Mouse (Mus musculus) monocyte, adult 5-6 weeks (primary cell): ENCODE data around the gene Ppp1r12b. TPM values are rescaled to one million over a fixed set of nuclear protein-coding genes. Genes with fewer than 3 reads are reported as not detected.
A peak's percentile ranks its signal among the peaks of the same experiment; 100 is the strongest.
"Not testable (repeated sequence)": the region's sequence is repeated elsewhere in the genome, so short reads cannot be mapped to it uniquely, and the experiment has no call there.

Experiments used
- ATAC-seq: fragments of 153-309, 156-312 bp; replicated peaks from 2 replicates; pipeline ENCODE4 v1.8.0; 2017; ENCODE audit warnings: mild to moderate bottlenecking; ENCODE audit not compliant: low TSS enrichment, insufficient number of reproducible peaks, severe bottlenecking, poor library complexity, low FRiP score
- total RNA-seq: library from RNA; stranded (forward); fragments of 200-1000, 200-491, 200-594 nt; gene quantifications from 3 replicates; pipeline ENCODE4 v1.2.3, GENCODE M21; 2017

The Ppp1r12b gene
- total RNA-seq, 1 experiment from 2014 or later = 4.5 TPM

DNA sequence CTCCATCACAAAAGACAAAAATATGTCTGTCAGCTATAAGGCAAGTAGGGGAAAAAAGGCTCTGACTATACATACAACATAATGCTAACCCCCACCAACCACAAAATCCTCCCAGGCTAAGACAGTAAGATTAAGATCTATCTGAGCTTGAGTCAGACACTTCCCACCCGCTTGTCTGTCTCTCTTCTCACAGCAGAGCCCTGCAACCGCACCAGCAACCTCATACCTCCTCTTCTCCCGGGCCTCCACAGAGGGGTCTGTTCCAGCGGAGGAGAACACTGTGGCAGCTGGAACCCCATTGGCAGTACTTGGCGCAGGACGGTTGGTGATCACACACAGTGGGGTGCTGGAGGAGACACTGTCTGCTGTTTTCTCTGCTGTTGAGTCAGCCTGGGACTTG is 90.2 kb downstream of the Ppp1r12b start:
- no peak for ATAC-seq

DNA sequence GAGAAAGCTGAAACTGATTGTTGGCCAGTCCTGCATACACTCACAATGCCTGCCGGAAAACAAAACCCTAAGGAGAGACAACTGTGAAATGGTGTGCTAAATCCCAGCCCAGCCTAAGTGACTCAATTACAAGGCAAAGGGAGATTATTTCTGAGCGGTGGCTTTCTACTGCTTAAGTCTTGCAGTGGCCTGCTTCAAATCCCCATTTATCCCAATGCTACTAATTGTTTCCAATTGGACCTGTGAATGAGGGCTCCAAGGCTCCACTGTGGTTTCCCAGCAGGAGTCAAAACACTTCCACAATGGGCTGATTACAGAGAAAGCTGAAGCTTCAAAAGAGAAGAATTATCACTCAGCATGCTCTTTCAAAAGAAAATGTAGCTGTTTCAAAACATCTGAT is 95.2 kb downstream of the Ppp1r12b start:
- ATAC-seq = no peak

DNA sequence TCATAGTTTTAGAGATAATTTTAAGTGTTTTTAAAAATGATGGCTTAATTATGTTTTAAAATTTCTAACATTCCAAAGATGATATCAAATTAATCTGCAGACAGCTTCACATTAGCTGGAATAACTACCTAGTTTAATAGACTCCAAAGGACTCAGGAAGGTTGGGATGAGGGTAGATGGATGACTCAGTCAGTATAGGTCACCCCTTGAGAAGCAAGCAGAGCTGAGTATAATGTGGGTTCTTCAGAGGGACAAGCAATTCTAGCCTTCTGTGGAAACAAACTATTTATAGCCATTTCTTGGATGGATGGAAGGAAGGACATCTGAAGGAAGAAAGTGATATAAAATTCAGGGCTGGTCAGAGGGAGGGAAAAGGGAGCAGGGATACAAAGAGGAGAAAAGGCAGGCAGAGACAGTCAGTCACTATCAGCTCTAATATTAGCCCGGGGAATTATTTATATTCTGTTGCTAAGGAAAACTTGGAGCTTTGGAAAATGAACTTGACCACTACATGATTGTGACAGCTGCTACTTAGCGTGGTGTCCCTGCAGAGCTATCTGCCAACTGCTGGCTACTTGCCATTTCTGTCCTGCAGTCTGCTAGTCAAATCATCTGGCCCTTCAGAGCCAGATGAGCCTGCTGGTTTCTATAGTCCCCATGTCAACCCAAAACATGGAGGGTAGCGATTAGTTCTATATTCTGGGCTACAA is 97.2 kb downstream of the Ppp1r12b start:
- no peak for ATAC-seq

DNA sequence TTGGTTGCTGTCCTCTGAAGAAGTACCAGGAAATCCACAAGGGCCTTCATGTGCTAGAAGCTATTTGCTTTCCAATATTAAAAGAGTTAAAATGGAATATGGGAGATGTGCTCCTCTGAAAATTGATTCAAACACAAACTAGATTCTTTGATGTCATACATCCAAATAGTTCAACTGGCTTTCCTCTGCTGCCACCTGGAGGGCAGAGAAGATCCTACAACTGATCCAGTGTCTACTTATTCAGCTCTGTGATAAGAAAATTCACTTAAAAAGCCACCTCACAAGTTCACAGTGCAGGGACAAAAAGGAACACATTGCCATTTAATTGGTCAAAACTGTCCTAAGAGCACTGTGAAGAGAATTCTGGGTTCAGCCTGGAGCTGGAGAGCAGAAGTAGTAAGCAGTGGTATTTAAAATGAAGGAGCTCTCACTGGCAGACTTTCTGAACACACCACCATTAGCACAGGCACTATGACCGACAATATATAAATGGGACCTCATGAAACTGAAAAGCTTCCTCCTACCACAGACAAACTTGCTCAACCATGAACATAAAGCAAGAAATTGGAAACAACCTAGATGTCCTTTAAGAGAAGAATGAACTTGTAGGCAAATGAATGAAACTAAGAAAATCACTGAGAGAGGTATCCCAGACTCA is 101.3 kb downstream of the Ppp1r12b start:
- ATAC-seq = 0 out of 2 replicates have a peak, but pooled peaks have one; percentile 44

DNA sequence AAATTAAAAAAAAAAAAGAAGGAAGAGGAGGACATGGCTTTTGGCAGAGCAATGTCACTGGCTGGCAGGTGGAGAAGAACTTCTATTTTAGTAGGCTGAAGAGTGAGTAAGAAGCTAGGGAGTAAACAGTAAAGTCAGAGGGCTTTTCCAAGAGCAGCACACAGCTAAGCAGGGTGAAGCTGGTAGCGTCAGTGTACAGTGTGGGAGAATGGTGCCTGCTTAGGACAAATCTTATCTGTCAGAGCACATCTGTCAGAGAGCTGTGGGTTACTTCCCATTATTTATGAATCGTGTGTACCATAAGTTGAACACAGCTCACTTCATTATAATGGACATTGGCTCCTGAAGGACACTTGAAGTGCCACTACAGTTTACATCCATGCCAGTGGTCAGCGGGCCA is 102.9 kb downstream of the Ppp1r12b start:
- no peak for ATAC-seq

DNA sequence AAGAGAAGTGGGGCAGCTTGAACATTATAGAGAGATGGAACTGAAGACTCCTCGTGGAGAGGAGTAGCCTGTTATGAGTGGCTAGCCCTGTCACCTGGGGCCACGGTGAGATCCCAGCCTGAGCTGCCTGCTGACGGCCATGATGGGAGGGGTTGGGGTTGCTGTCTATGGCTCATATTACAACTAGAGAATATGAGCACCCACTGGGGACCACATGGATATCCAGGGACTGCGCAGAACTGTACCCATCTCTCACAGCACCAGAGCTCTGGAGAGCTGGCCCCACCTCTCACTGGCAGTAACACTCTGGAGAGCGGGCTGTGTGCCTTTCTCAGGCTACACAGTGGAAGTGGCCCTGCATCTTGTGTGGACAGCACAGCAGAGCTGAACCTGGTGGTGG is 104.5 kb downstream of the Ppp1r12b start:
- no peak for ATAC-seq

DNA sequence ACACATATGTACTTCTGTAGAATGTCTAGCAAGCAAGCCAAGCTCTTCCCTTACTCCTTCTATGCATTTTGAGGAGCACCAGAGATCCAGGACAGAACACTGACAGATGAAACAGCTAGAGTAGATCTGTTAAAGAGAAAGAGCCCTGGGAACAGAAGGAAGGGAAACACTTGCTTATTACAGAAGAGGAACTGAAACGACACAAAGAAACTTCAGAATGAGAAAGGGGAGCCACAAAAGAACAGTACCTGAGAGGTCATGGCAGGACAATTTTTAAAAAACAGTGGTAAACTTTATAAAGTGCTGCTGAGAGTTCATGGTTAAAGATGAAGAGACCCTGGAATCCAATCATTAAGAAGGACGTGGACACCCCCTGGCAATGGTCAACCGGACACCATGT is 105.4 kb downstream of the Ppp1r12b start:
- ATAC-seq = no peak

DNA sequence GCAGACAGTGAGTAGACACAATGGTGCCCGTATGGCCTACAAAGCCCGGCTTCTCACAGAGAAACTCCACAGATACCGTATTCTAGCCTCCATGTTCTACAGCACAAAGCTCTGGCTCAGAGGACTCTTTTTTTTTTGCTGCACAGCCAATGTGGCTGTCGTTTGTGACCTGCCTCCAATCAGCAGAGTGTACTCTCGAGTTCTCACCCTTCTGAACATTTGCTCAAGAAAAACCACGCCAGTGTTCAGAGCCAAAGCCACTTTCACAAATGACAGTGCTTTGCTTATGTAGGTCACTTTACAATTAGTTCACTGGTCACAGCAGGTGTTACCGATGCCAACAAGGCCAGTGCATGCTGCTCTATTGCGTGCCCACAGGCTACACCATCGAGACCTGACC is 107.9 kb downstream of the Ppp1r12b start:
- no peak for ATAC-seq

DNA sequence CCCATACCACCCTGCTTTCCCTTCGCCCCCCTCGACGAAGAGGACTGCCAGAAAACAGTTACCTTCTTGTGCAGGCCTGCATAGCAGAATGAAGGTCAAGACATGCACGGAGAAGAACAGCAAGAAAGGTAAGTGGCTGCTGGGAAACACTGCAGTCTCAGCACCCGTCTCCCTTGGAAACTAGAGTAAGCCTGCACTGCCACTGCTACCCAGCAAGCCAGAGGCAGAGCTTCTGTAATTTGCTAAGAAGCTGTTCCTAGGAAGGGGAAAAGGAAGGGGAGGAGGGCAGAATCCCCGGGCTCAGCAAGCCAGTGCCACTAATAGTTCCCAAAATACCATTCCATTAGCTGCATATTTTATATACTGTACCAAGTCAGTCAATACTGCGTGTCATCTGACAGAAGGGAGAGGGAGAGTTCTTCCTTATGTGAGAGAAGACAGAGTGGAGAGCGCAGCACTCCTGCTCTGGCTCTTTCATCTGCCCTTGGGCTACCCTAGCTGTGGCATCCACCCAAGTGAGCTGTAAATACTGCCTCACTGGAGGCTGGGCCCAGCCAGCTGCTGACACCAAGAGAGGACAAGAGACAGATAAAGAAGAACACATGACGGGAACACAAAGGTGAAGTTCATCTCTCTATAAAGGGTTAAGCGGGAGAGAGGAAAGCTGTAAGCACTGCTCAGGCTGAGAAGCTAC is 109.3 kb downstream of the Ppp1r12b start:
- no peak for ATAC-seq

DNA sequence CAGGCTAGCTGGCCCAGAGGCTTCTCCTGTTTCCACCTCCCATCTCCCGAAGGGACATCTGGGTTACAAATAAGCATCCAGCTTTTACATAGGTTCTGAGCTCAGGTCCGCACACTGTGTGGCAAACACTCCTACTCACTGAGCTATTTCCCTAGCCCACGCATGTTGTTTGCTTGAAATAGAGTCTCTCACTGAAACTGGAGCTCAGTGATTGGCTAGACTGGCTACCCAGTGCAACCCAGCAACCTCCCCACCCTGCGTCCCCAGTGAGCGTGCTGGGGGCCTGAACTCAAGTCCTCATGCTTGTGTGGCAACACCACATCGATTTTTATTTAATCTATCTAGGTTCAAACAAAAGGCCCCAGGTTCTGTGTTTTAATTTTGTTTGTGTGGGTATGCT is 112.4 kb downstream of the Ppp1r12b start:
- no peak for ATAC-seq

DNA sequence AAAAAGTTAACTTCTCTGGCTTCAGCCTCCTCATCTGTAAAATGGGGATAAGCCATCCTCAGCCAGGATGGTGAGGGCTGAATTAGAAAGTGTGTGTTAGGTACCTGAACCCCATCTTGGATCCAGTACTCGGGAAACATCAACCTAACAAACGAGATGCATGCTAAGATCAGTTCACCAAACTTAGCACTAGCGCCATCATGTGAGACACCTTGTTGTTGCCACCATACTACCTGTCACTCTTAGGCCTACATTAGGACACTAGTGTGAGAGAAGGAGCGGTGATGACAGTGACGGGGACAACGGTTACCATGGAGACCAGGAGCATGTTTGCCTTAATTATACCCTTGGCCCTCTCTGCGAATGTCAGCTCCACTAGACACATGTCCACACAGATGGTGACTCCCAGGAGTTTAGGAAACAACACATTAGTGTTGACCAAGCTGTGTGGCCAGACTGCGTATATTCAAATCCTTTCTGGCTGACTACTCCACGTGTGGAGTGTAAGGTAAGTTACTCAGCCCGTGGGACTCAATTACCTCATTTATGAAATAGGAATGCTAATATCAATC is 118.7 kb downstream of the Ppp1r12b start:
- ATAC-seq = 0 out of 2 replicates have a peak, but pooled peaks have one; percentile 22

DNA sequence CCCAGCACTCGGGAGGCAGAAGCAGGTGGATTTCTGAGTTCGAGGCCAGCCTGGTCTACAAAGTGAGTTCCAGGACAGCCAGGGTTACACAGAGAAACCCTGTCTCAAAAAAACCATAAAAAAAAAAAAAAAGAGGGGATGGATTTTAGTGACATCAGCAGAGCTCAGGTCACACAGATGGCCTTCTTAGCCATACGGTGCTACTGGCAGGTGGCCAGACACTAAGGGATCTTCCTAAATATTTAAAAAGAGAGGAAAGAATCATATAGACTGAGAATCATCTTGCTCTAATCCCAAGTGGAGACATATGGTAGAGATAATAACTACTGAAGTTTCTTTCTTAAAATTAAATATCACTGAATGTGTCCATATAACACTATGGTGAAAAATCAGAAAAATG is 124.9 kb downstream of the Ppp1r12b start:
- not testable (repeated sequence) for ATAC-seq

DNA sequence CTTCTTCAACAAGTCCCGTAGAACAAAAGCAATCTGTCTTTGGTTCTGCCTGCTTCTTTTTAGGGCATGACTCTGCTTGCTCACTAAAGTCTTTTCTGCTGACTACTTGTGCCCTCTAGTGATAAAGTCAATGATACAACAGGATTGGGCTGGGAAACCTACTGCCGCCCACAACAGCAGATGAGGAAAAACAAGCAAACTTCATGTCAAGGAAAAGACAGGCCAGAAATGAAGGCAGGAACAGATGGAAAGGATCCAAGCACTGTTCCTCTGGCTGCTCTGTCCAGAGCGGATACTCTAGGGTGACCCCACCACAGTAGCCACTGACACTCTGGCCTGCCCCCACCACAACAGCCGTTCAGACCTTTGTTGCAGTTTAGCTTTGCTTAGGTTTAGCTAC is 126.1 kb downstream of the Ppp1r12b start:
- no peak for ATAC-seq

DNA sequence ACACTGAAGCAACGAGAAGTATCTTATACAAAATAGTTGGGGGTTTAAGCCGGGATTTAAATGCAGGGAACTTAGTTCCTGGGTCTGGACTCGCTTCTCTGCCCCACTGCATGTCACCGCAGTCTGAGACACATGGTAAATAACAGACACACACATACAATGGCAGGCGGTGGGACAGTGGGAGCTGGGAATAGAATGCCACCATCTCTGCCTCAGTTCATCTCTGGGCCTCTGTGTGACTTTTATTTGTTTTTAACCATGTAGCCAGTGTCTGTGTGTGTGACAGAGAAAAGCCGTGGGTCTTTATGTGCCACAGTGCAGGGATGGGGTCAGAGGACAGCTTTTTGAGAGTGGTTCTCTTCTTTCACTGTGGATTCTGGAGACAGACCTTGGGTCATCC is 130.8 kb downstream of the Ppp1r12b start:
- ATAC-seq = no peak

DNA sequence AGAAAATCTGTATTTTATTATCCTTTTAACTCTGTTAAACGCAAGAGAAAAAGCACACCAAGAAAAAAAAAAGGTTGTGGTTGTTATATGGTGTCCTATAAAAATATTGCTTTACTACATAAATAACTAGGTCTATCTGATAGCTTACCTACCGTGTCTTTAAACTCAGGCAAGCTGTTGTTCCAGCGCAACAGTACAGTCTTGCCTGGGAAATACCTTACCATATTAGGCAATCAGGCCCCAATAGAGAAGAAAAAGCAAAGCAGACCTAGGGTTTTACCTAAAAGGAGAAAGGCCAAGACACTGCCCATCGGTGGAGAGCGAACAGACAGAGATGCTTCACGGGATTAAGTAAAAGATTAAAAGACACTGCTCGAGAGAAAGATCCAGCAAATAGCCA is 131.9 kb downstream of the Ppp1r12b start:
- ATAC-seq = no peak

DNA sequence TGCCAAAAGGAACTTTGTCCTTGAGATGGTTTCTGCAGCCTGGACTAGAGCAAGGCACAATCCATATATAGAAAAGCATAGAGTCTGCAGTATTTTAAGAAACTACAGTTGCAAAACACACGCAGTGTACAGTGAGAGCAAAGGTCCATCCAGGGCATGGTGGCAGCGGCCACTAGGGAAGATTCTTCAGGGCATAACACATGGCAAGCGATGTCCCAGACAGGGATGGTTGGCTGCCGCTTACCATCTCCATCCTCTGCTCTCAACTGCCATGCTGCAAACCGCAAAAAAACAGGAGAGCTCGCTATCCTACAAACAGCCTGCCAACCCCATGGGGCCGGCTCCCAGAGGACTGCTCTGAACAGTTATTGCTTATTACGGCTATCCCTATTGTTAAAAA is 132.4 kb downstream of the Ppp1r12b start:
- no peak for ATAC-seq

DNA sequence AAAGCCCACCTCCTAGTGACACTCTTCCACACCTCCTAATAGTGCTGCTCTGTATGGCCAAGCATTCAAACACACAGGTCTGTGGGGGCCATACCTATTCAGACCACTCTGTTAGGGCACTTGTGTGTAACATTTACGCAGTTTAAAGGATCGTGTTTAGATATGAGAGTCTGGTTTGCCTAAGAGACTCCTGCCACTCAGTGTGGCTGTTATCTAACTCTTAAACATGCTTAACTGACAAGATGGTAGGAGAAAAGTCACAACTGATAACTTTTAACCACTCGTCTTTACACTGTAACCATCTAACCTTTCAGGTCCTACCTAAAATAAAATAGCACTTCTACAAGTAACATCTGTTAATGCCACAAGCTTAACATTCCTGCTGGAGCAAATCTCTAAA is 134.9 kb downstream of the Ppp1r12b start:
- no peak for ATAC-seq

DNA sequence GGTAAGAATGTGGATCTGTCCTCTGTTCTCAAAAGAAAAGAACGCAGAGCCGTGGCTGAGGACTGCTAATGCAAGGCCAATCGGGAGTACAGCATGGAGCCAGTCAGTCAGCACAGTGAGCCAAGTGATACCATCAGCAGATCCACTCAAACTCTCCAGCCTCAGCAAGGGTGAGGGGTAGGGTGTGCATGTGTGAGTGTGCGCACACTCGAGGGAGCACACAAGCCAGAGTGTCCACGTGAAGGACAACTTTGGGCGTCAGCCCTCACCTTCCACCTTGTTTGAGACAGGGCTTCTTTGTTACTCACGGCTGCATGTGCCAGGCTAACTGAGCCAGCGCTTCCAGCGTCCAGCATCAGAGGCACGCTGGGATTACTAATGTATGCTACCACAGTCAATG is 136.5 kb downstream of the Ppp1r12b start:
- no peak for ATAC-seq

DNA sequence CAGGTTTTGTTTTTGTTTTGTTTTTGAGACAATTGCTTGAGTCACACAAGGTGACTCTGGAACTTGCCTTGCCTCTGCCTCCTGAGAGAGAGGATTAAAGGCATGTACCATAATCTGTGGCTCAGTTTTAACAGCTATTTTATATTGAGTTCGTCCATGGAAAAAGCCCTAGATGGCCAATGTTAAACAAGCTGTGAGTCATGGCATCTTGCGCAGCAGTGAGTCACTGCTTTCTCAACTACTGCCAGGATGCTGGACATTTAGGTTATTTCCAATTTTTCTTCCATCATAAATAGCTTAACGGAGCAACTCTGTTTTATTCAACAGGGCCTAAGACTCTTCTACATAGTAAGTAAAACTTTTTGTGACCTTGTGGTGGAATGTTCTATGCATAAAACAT is 137.0 kb downstream of the Ppp1r12b start:
- ATAC-seq = no peak
